Mouse (Mus musculus): ENCODE measurements at regions not wholly inside any gene's neighbourhood (a gene's known extent, or its start where the extent isn't known, plus 50 kb on each side); places are given as distances from the start of the nearest gene placed in this dataset.

GRCm38 (mm10) chr2:74202776-74203175 lies 291.6 kb upstream of the Atp5g3 start:
- intact Hi-C loops (cut with DNase I) = no loop called here
- no peak for DNase-seq

- DNase-seq = no peak
- intact Hi-C loops (cut with DNase I) = no loop called here
These were observed 290.6 kb upstream of the Atp5g3 start for GRCm38 (mm10) chr2:74201608-74202323.

DNA sequence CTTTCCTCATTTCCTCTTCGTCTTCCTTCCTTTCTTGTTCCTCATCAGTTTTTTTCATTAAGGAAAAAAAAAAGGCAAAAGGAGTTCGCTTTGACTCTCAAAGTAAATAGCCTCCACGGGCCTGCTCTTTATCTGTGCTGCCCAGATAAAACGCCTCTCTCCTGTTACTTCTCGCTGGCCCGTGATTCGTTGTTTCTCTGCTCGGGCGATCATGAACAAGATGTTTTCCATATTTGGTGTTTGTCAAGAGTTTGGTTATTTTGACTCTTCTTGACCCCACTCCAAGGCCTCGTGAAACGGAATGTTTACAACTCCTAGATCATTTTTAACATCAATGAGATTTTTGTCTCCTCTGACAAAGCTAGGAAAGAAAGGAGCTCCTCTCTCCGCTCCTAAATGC lies 288.4 kb upstream of the Atp5g3 start:
- DNase-seq = no peak
- intact Hi-C loops (cut with DNase I) = no loop called here

GRCm38 (mm10) chr2:74187963-74188790 lies 277.1 kb upstream of the Atp5g3 start:
- intact Hi-C loops (cut with DNase I) = no loop called here
- no peak for DNase-seq

DNA sequence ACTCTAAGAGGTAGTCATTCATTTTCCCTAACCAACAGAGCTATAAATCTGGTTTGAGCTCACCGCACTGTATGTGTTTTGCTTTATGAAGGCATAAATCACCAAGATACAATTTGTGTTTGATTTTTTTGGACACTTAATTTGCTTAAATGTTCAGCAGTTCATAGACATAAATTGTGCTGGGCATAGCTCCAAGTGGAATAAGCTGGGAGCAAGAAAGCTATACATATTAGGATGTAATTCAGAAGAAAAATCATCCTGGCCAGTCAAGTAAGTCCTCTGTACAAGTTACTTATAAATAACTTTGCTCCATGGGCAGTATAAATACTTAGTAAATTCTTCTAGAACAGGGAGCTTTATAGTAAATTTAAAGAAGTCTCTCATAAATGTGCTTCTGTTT lies 267.0 kb upstream of the Atp5g3 start:
- no peak for DNase-seq
- intact Hi-C loops (cut with DNase I) = no loop called here

- DNase-seq = no peak
- intact Hi-C loops (cut with DNase I) = no loop called here
These were observed 257.8 kb upstream of the Atp5g3 start for GRCm38 (mm10) chr2:74168776-74169570.

- no peak for DNase-seq
- intact Hi-C loops (cut with DNase I) = no loop called here
These were observed 257.2 kb upstream of the Atp5g3 start for GRCm38 (mm10) chr2:74168307-74168706.

- no peak for DNase-seq
- intact Hi-C loops (cut with DNase I) = no loop called here
These were observed 242.9 kb upstream of the Atp5g3 start for GRCm38 (mm10) chr2:74154062-74154461.

DNA sequence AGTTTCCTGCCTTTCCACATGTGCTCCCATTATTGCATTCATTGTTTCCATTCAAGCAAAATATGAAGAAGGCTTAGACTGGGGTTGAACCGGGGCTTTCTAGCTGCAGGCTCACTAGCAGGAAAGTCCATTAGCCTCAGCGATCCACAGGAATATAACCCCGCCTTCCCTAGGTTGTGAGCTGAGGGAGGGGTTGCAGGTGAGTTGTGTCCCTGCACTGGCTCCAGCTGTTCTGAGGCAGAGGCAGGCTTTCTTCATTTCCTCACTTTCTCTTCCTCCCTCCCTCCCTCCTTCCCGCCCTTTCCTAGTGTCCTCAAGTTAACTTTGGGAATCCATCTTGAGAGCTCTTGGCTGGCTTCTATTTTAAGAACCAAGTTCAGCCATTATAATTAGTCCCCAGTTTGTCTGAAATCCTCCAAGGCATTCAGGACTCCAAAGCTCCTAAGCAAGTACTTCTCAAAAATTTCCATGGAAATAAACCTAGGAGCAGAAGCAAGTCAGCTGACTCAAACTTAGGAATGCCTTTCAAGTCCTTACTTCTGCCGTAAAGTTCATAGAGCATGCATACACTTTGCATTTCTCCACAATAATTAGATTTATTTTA lies 242.2 kb upstream of the Atp5g3 start:
- no peak for DNase-seq
- intact Hi-C loops (cut with DNase I) = no loop called here

DNA sequence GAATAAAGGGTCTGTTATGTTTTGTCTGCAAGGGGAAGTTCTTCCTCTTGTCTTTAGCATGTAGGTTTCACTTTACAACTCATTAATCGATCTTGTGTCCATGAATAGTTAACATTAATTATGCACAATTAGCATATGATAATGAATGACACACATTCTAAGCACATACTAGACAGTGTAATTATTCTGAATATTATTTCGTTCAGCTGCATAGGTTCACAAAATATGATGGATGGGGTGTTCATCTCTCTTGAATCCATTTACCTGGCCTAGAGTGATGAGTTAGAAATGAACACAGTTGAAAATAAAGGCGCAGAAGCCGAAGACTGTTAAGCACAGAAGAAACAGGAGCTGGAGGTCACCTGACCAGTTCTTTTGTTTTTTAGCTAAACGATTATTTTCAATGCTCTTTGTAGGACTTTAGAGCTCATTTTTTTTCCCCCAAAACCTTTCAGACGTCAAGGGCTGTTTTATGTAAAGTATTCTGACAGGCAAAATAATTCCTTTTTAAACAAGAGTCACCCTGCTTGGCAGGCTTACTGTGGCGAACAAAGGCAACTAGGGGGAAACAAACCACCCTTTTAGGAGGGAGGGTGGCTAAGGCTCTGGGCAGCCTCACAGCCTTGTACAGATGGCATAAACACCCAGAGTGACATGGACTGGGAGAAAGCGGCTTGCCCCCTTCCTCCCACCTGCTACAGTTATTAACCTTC lies 241.6 kb upstream of the Atp5g3 start:
- intact Hi-C loops (cut with DNase I) = no loop called here
- DNase-seq = no peak

- no peak for DNase-seq
- intact Hi-C loops (cut with DNase I) = no loop called here
These were observed 236.1 kb upstream of the Atp5g3 start for GRCm38 (mm10) chr2:74147193-74147592.

DNA sequence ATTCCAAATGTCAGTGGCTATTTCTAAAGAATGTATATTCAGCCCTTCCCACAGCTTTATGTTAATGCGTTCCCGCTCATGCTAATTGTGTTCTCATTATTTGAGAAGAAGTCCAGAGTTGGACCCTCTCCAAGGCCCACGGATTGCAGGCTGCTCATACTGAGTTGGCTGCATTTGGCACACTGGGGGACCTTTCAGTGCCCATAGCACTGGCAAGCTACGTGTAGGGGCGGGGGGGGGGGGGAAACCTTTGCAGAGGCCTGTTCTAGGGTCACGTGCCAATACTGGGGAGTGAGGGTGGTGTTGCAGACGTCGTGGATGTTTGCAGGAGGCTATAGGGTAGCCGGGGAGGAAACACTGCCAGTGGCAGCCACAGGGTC lies 225.5 kb upstream of the Atp5g3 start:
- no peak for DNase-seq
- intact Hi-C loops (cut with DNase I) = no loop called here

DNA sequence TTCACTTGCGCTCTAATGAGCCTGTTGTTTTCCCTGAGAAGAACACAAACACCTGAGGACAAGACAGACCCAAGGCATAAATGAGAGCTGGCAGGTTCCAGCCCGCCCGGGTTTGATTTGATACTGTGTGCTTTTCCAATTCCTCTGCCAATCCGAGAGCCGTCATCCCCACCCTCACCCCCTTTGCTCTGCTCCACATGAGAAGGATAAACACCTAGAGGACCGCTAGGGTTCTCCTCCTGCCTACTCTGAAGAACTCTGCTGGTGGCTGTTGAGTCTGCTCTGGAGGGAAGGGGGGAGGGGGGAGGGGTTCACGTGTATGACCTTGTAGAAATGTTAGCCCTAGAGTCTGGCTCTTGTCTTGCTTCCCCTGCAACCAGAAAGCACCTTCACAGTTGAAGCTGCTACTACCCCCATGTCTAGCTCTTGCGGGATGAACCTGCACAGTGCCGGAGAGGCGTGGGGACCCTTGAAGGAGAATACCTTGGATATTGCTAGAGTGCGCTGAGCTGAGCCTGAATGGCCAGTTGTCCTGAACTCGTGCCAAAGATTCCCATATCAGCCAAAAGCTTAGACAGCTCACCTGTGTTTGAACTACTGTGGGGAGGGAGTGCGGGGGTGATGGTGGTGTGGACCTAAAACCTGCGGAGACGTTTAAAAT lies 225.0 kb upstream of the Atp5g3 start:
- intact Hi-C loops (cut with DNase I) = no loop called here
- DNase-seq = no peak

- no peak for DNase-seq
- intact Hi-C loops (cut with DNase I) = no loop called here
These were observed 219.0 kb upstream of the Atp5g3 start for GRCm38 (mm10) chr2:74130141-74130588.

DNA sequence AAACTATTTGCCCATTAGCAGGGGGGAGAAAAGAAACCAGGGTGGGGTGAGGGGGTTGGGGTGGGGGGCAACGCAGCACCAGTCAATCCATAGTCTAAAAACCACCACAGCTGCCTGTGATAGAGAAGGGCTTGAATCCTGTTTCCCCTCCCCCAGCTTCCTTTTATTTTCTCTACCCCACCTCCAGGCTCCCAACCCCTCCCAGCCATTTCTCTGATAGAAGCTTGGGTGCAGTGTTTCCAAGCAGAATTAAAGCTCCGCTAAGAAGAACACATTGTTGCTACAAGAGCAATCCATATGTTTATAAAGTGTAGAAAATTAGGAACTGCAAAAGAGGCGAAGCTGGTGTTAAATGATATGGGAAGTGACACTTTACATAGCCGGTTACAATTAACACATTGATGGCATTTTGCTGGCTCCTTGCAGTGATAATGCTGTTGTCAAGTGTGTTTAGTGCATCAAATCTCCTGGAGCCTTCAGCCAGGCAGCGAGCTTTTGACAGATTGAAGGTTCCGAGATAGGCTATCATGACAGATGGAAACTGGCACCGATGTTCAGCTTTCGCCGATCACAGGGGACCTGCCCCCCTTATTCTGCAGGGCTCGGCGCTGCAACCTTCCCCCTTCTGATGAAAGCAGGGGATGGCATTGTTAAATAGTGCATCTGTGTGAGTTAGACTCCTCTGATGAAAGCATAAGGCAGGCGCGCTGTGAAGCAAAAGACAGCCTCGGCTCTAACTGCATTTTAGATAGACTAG lies 217.8 kb upstream of the Atp5g3 start:
- intact Hi-C loops (cut with DNase I) = no loop called here
- DNase-seq = no peak

- intact Hi-C loops (cut with DNase I) = no loop called here
- no peak for DNase-seq
These were observed 216.0 kb upstream of the Atp5g3 start for GRCm38 (mm10) chr2:74127136-74127535.

DNA sequence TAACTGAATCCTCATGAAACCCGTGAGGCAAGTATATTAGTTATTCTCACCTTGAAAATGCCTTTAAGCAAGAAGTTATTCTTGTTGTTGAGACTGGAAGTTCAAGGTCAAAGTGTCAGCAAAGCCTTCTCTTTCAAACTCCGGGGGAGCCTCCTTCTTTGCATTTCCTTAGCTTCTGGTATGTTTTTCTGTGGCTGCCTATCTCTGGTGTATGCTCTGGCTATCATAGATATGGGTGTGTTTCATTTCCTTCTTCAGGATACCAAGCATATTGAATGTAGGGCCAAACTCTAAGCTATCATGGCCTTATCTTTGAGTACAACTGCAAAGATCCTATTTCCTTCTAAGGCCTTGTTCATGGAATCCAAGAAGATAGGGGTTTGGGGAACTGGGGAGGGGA lies 213.1 kb upstream of the Atp5g3 start:
- intact Hi-C loops (cut with DNase I) = no loop called here
- DNase-seq = no peak

GRCm38 (mm10) chr2:74123360-74124074 lies 212.4 kb upstream of the Atp5g3 start:
- no peak for DNase-seq
- intact Hi-C loops (cut with DNase I) = no loop called here
